Mouse (Mus musculus) limb, embryonic 12.5 days (tissue): ENCODE data around the gene Eif4g3. TPM values are rescaled to one million over a fixed set of nuclear protein-coding genes. Genes with fewer than 3 reads are reported as not detected.

ENCODE experiments used
- ATAC-seq: fragments of 200-750 bp; cut with Nextera tagmentation; 2 replicates; pipeline ENCODE4 v1.8.0; 2017; ENCODE audit warnings: low read depth, moderate TSS enrichment; ENCODE audit not compliant: insufficient number of reproducible peaks, insufficient read depth, low FRiP score, low TSS enrichment
- H3K27ac ChIP-seq: fragments of 300-500 bp; sonication (generic); 2 replicates; pipeline ENCODE4 v1.5.1; 2016; ENCODE audit warnings: mild to moderate bottlenecking, moderate library complexity
- H3K27me3 ChIP-seq: fragments of 300-500 bp; sonication (generic); 2 replicates; pipeline ENCODE4 v1.6.1; 2016; ENCODE audit warnings: mild to moderate bottlenecking, moderate library complexity
- H3K36me3 ChIP-seq: fragments of 300-500 bp; sonication (generic); 2 replicates; pipeline ENCODE4 v1.6.1; 2016; ENCODE audit warnings: mild to moderate bottlenecking, moderate library complexity
- H3K4me1 ChIP-seq: fragments of 300-500 bp; sonication (generic); replicated peaks from 2 replicates; pipeline ENCODE4 v1.6.1; 2016
- H3K4me2 ChIP-seq: fragments of 300-500 bp; sonication (generic); 2 replicates; pipeline ENCODE4 v1.6.1; 2016; ENCODE audit warnings: mild to moderate bottlenecking, moderate library complexity
- H3K4me3 ChIP-seq: fragments of 300-500 bp; sonication (generic); replicated peaks from 2 replicates; pipeline ENCODE4 v1.5.1; 2016; ENCODE audit warnings: mild to moderate bottlenecking
- H3K9ac ChIP-seq: fragments of 300-500 bp; sonication (generic); replicated peaks from 2 replicates; pipeline ENCODE4 v1.6.1; 2016; ENCODE audit warnings: mild to moderate bottlenecking, moderate library complexity
- H3K9me3 ChIP-seq: fragments of 300-500 bp; sonication (generic); 2 replicates; pipeline ENCODE4 v1.6.1; 2016; ENCODE audit warnings: mild to moderate bottlenecking, moderate library complexity
- WGBS: fragments of 180-500 bp; shearing (Covaris S2); methylation state at CpG from one replicate; pipeline ENCODE4 v1.1.7; 2016; 5-methylcytosine and 5-hydroxymethylcytosine counted together
- polyA plus RNA-seq: library from polyadenylated mRNA; unstranded; fragments of >200 nt; fragmentation: Nextera tagmentation; extraction: Ambion mirVana; gene quantifications from 2 replicates; pipeline ENCODE4 v1.2.1, GENCODE M21; 2016

The Eif4g3 gene
- polyA plus RNA-seq, 1 experiment from 2014 or later = 48.2 TPM

GRCm38 (mm10) chr4:138163836-138164235 is 171.0 kb downstream of the Eif4g3 start:
- Histone ChIP-seq H3K27ac (no peak overlapping the region), H3K27me3 (no peaks in the 10 kb centered on the region), H3K4me1 (no peaks in the 10 kb centered on the region), H3K4me2 (no peak overlapping the region), H3K9ac (no peak overlapping the region), H3K36me3 (peaks cover 97% of the 10 kb centered on the region), H3K9me3 (no peaks in the 10 kb centered on the region), H3K4me3 (no peak overlapping the region)
- ATAC-seq = no peak
- 94% methylated on average over 2 of the region's 2 CpGs for WGBS

DNA sequence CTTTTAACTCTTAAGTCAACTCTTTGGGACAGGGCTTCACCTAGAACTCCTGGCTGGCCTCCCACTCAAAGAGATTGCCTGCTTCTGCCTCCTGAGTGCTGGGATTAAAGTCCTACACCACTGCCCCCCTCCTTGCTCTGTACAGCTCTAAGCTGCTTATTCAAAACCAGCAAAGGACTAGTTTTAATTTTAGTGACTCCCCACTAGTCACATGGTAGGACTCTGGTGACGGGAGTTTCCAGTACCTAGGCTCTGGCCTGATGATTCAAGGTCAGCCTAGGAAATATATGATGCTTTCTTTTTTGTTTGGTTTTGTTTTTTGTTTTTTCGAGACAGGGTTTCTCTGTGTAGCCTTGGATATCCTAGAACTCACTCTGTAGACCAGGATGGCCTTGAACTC is 172.0 kb downstream of the Eif4g3 start:
- Histone ChIP-seq H3K4me2 (no peak overlapping the region), H3K27ac (no peak overlapping the region), H3K27me3 (no peaks in the 10 kb centered on the region), H3K4me1 (no peaks in the 10 kb centered on the region), H3K9ac (no peak overlapping the region), H3K36me3 (peaks cover 98% of the 10 kb centered on the region), H3K4me3 (no peak overlapping the region), H3K9me3 (no peaks in the 10 kb centered on the region)
- WGBS = 91% methylated on average over 2 of the region's 2 CpGs
- ATAC-seq = no peak

DNA sequence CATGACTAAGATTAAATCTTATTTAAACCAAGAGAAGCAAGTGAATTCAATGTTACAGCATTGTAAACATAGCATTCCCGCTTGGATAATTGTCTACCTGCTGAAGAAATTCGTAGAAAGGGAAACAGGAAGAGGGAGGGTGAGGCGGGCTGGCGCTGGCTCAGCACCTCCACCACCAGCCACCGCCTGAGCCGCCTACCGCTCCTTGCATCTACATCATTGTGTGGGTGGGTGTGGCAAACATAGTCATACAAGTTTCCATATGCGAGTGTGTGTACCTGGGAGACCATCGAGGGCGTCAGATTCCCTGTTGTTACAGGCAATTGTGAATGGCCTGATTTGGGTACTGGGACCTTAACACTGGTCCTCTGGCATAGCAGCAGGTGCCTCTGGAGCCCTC is 173.7 kb downstream of the Eif4g3 start:
- no peak overlapping the region for H3K4me3 ChIP-seq

DNA sequence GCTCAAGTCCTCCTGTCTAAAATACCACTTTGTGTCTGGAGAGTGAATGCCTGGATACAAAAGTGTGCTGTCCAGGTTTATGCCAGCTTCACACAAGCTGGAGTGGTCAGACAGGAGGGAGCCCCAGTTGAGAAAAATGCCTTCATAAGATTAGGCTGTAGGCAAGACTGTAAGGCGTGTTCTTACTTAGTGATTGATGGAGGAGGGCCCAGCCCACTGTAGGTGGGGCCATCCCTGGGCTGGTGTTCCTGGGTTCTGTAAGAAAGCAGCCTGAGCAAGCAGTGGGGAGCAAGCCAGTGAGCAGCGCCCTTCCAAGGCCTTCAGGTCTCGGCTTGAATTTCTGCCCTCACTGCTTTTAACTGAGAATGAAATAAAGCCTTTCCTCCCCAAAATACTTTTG is 175.3 kb downstream of the Eif4g3 start:
- no peaks in the 10 kb centered on the region for H3K27me3 ChIP-seq
- H3K36me3 ChIP-seq = peaks cover 98% of the 10 kb centered on the region
- H3K9ac ChIP-seq = no peak overlapping the region
- 83% methylated on average over 3 of the region's 3 CpGs for WGBS
- no peaks in the 10 kb centered on the region for H3K4me1 ChIP-seq
- no peak for ATAC-seq
- no peak overlapping the region for H3K27ac ChIP-seq
- H3K4me2 ChIP-seq = no peak overlapping the region
- H3K9me3 ChIP-seq = no peaks in the 10 kb centered on the region
- no peak overlapping the region for H3K4me3 ChIP-seq

More for the DNA sequence above, 173.7 kb downstream of the Eif4g3 start:
- ATAC-seq = no peak
- no peak overlapping the region for H3K9ac ChIP-seq
- H3K4me1 ChIP-seq = no peaks in the 10 kb centered on the region
- peaks cover 99% of the 10 kb centered on the region for H3K36me3 ChIP-seq
- no peak overlapping the region for H3K4me2 ChIP-seq
- H3K27ac ChIP-seq = no peak overlapping the region
- no peaks in the 10 kb centered on the region for H3K27me3 ChIP-seq
- 88% methylated on average over 10 of the region's 10 CpGs for WGBS
- no peaks in the 10 kb centered on the region for H3K9me3 ChIP-seq

DNA sequence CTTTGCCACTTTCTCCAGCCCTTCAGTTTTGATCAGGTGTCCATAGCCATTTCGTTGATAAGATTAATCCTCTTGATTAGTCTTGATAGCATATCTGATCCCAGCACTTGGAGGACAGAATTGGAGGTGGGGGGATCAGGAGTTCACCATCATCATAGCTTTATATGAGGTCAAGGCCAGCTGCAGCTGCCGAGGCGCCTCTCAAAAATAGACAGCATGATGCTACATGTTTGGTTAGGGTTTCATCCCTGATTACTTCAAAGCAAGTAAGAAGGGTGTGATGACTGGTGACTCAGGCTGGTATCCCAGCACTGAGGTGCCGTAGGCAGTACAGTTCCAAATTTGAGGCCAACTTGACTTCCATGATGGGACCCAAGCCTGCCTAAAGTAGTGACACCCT is 176.6 kb downstream of the Eif4g3 start:
- Histone ChIP-seq H3K27me3 (no peaks in the 10 kb centered on the region), H3K4me1 (no peaks in the 10 kb centered on the region), H3K4me2 (no peak overlapping the region), H3K9me3 (no peaks in the 10 kb centered on the region), H3K9ac (no peak overlapping the region), H3K4me3 (no peak overlapping the region), H3K36me3 (peaks cover 98% of the 10 kb centered on the region), H3K27ac (no peak overlapping the region)
- ATAC-seq = no peak
- WGBS = 93% methylated on average over 4 of the region's 4 CpGs

DNA sequence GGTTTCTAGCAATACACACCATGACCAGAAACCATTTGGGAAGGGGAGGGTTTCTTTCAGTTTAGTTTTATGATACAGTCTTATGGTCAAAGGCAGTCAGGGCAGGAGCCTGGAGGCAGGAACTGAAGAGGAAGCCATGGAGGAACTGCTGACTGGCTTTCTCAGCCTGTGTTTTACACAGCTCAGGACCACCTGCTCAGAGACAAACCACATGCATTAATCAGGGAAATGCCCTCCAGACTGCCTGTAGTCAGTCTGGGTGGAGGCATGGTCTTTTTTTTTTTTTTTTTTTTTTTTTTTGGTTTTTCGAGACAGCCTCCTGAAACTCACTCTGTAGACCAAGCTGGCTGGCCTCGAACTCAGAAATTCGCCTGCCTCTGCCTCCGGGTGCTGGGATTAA is 179.9 kb downstream of the Eif4g3 start:
- no peak for ATAC-seq
- H3K9ac ChIP-seq = no peak overlapping the region
- H3K27ac ChIP-seq = no peak overlapping the region
- no peak overlapping the region for H3K4me2 ChIP-seq
- H3K27me3 ChIP-seq = no peaks in the 10 kb centered on the region
- H3K9me3 ChIP-seq = no peaks in the 10 kb centered on the region
- peaks cover 98% of the 10 kb centered on the region for H3K36me3 ChIP-seq
- H3K4me1 ChIP-seq = no peaks in the 10 kb centered on the region
- 85% methylated on average over 4 of the region's 4 CpGs for WGBS
- H3K4me3 ChIP-seq = no peak overlapping the region

- Histone ChIP-seq H3K27me3 (no peaks in the 10 kb centered on the region), H3K27ac (no peak overlapping the region), H3K9me3 (no peaks in the 10 kb centered on the region), H3K36me3 (peaks cover 97% of the 10 kb centered on the region), H3K4me3 (no peak overlapping the region), H3K9ac (no peak overlapping the region), H3K4me1 (no peaks in the 10 kb centered on the region), H3K4me2 (no peak overlapping the region)
- WGBS = 93% methylated on average over 5 of the region's 5 CpGs
- ATAC-seq = no peak
Measured at GRCm38 (mm10) chr4:138179391-138179790, 186.6 kb downstream of the Eif4g3 start.

DNA sequence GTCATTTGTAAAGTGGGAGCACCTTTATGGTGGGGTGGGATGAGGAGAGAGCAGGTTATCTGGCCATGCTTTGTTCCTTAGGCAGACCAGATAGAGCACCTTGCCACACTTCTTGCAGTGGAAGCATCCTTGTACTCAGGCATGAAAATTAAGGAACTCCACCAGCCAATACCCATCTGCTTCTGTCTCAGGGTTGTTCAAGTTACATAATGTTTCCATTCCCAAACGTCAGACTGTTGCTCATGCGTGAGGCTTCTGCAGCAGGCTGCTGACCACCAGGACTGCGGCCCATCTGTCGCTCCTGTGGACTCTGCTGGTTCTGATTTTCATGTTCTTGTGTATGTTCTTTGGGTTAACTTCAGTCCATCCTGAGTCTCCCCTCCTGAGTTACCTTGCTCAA is 187.9 kb downstream of the Eif4g3 start:
- 93% methylated on average over 4 of the region's 4 CpGs for WGBS
- Histone ChIP-seq H3K27me3 (no peaks in the 10 kb centered on the region), H3K9me3 (no peaks in the 10 kb centered on the region), H3K4me3 (no peak overlapping the region), H3K9ac (no peak overlapping the region), H3K4me2 (no peak overlapping the region), H3K36me3 (peaks cover 97% of the 10 kb centered on the region), H3K27ac (no peak overlapping the region), H3K4me1 (no peaks in the 10 kb centered on the region)
- no peak for ATAC-seq

GRCm38 (mm10) chr4:138184056-138184455 is 191.2 kb downstream of the Eif4g3 start:
- peaks cover 97% of the 10 kb centered on the region for H3K36me3 ChIP-seq
- no peaks in the 10 kb centered on the region for H3K27me3 ChIP-seq
- no peak overlapping the region for H3K4me2 ChIP-seq
- H3K4me3 ChIP-seq = no peak overlapping the region
- H3K27ac ChIP-seq = no peak overlapping the region
- no peak overlapping the region for H3K9ac ChIP-seq
- no peaks in the 10 kb centered on the region for H3K9me3 ChIP-seq
- 89% methylated on average over 5 of the region's 5 CpGs for WGBS
- ATAC-seq = no peak
- H3K4me1 ChIP-seq = no peaks in the 10 kb centered on the region

DNA sequence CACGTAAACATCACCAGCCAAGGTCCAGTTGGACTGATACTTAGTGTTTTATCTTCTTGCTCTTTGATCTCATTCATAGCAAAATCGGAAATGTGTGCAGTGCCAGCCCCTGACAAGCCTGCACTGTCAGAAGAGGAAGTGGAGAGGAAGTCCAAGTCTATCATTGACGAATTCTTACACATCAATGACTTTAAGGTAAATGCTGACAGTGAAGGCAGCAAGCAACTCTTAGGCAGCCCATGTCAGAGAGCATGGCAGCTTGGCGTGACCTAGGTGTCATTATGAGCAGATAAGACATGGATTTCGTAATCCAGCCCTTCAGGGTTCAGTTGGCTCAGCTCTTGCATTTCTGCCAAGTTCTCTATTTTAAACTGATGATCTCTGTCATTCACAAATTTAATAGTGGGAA is 191.8 kb downstream of the Eif4g3 start:
- no peak overlapping the region for H3K4me2 ChIP-seq
- no peak overlapping the region for H3K4me3 ChIP-seq
- no peak overlapping the region for H3K27ac ChIP-seq
- H3K9me3 ChIP-seq = no peaks in the 10 kb centered on the region
- no peaks in the 10 kb centered on the region for H3K27me3 ChIP-seq
- WGBS = 89% methylated on average over 5 of the region's 5 CpGs
- ATAC-seq = no peak
- peaks cover 97% of the 10 kb centered on the region for H3K36me3 ChIP-seq
- no peak overlapping the region for H3K9ac ChIP-seq
- no peaks in the 10 kb centered on the region for H3K4me1 ChIP-seq

GRCm38 (mm10) chr4:138185961-138186360 is 193.1 kb downstream of the Eif4g3 start:
- Histone ChIP-seq H3K9me3 (no peaks in the 10 kb centered on the region), H3K27me3 (no peaks in the 10 kb centered on the region), H3K4me3 (no peak overlapping the region), H3K27ac (no peak overlapping the region), H3K36me3 (peaks cover 97% of the 10 kb centered on the region), H3K4me2 (no peak overlapping the region), H3K4me1 (no peaks in the 10 kb centered on the region), H3K9ac (no peak overlapping the region)
- WGBS = 95% methylated on average over 7 of the region's 7 CpGs
- ATAC-seq = no peak

DNA sequence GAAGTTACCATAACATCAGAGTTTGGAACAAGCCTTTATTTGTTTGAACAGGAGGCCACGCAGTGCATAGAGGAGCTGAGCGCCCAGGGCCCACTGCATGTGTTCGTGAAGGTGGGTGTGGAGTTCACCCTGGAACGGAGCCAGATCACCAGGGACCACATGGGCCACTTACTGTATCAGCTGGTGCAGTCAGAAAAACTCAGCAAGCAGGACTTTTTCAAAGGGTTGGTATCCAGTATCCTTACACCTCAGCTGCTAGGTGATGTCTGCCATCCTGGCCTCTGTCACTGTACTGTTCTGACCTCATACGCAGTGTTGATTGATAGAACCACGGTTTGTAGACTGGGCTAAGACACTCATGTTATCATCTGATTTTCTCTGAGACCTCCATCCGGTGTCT is 195.2 kb downstream of the Eif4g3 start:
- WGBS = 94% methylated on average over 7 of the region's 7 CpGs
- Histone ChIP-seq H3K4me1 (no peaks in the 10 kb centered on the region), H3K27me3 (no peaks in the 10 kb centered on the region), H3K4me2 (no peak overlapping the region), H3K36me3 (peaks cover 99% of the 10 kb centered on the region), H3K27ac (no peak overlapping the region), H3K9ac (no peak overlapping the region), H3K9me3 (no peaks in the 10 kb centered on the region), H3K4me3 (no peak overlapping the region)
- ATAC-seq = no peak
